31 mouse cellular contexts compared by ENCODE assay signal in the genomic region with DNA sequence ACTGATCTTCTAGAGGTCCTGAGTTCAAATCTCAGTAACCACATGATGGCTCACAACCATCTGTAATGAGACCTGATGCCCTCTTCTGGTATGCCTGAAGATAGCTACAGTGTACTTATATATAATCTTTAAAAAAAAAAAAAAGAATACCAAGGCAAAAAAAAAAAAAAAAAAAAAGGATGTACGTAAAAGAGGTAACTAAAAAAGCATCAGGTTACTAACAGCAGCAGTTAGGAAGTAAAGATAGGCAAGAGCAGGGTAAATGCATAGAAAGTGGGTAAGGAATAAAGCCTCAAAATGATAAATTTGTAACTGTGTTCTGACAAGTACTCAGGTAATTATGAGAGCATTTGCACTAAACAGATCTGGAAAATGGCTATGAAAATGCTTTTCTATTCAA.
"Had no signal": no experiment of that assay in that cellular context is flagged by ENCODE, and none has a peak within 500 bp of the region (broad histone marks: within the 10 kb centered on the region; RNA-seq: fewer than 3 reads in every experiment).

No protein-coding gene starts in this region.

- H3K4me1 ChIP-seq: limb, embryonic 10.5 days; limb, embryonic 13.5 days; limb, embryonic 15.5 days; lung, embryonic 15.5 days had no signal

- H3K9me3 ChIP-seq: limb, embryonic 10.5 days; limb, embryonic 12.5 days; limb, embryonic 13.5 days; limb, embryonic 15.5 days; liver, embryonic 12.5 days; liver, embryonic 13.5 days; liver, embryonic 15.5 days; lung, embryonic 15.5 days; megakaryocyte, embryonic 14.5 days; midbrain, embryonic 10.5 days; midbrain, embryonic 12.5 days; midbrain, embryonic 13.5 days; midbrain, embryonic 15.5 days; neural tube, embryonic 12.5 days had no signal

- H3K27me3 ChIP-seq: limb, embryonic 12.5 days; limb, embryonic 13.5 days; limb, embryonic 15.5 days; liver, embryonic 12.5 days; liver, embryonic 13.5 days; liver, embryonic 15.5 days; lung, embryonic 15.5 days; megakaryocyte, embryonic 14.5 days; midbrain, embryonic 12.5 days; midbrain, embryonic 13.5 days; midbrain, embryonic 15.5 days; neural tube, embryonic 12.5 days had no signal

- H3K27ac ChIP-seq: limb, embryonic 10.5 days; limb, embryonic 12.5 days; limb, embryonic 13.5 days; limb, embryonic 15.5 days; liver, embryonic 12.5 days; liver, embryonic 13.5 days; liver, embryonic 14.5 days; liver, embryonic 15.5 days; lung, embryonic 15.5 days; macrophage; midbrain, embryonic 10.5 days; midbrain, embryonic 12.5 days; midbrain, embryonic 13.5 days; midbrain, embryonic 15.5 days; neural tube, embryonic 12.5 days had no signal

- H3K36me3 ChIP-seq: liver, embryonic 13.5 days; liver, embryonic 15.5 days; lung, embryonic 15.5 days; midbrain, embryonic 15.5 days; neural tube, embryonic 12.5 days had no signal

- H3K4me3 ChIP-seq: limb, embryonic 10.5 days; limb, embryonic 12.5 days; limb, embryonic 13.5 days; limb, embryonic 15.5 days; liver, embryonic 12.5 days; liver, embryonic 13.5 days; liver, embryonic 15.5 days; lung, embryonic 15.5 days; megakaryocyte, embryonic 14.5 days; midbrain, embryonic 10.5 days; midbrain, embryonic 12.5 days; midbrain, embryonic 13.5 days; midbrain, embryonic 15.5 days; myocyte; neural tube, embryonic 12.5 days had no signal

- H3K9ac ChIP-seq: limb, embryonic 12.5 days; limb, embryonic 13.5 days; limb, embryonic 15.5 days; liver, embryonic 12.5 days; liver, embryonic 13.5 days; liver, embryonic 14.5 days; liver, embryonic 15.5 days; lung, embryonic 14.5 days; lung, embryonic 15.5 days; midbrain, embryonic 12.5 days; midbrain, embryonic 13.5 days; midbrain, embryonic 15.5 days; neural tube, embryonic 12.5 days had no signal

- DNase-seq: left cerebral cortex, postnatal 4 days; liver; liver, embryonic 13.5 days; lung, adult 18-20 months; lung, adult 2 months; lung, embryonic 14.5 days; lung, postnatal 10 days; lung, postnatal 14 days; lung, postnatal 36 days; lung, postnatal 4 days; midbrain, embryonic 14.5 days had no signal

- ATAC-seq: liver, embryonic 12.5 days; lung, postnatal 0 days; midbrain, embryonic 13.5 days; midbrain, embryonic 15.5 days; midbrain, embryonic 16.5 days had no signal

- H3K4me2 ChIP-seq: limb, embryonic 12.5 days; limb, embryonic 13.5 days; limb, embryonic 15.5 days; liver, embryonic 11.5 days; liver, embryonic 12.5 days; liver, embryonic 13.5 days; liver, embryonic 15.5 days; lung, embryonic 14.5 days; lung, embryonic 15.5 days; midbrain, embryonic 11.5 days; midbrain, embryonic 12.5 days; midbrain, embryonic 13.5 days; midbrain, embryonic 15.5 days; neural tube, embryonic 12.5 days had no signal
